Mouse (Mus musculus) neural tube, embryonic 11.5 days (tissue): ENCODE data around the gene Gprc5d. TPM values are rescaled to one million over a fixed set of nuclear protein-coding genes. Genes with fewer than 3 reads are reported as not detected.

Experiments
- polyA plus RNA-seq: library from polyadenylated mRNA; unstranded; fragments of >200 nt; fragmentation: Nextera tagmentation; extraction: Ambion mirVana; gene quantifications from 2 replicates; pipeline ENCODE4 v1.2.1, GENCODE M21; 2014

Gprc5d gene
- polyA plus RNA-seq, 1 experiment from 2014 or later: not detected

Other genes with a start within 250 kb of the Gprc5d start
- gene Gpr19, start 219.7 kb downstream of the Gprc5d start, polyA plus RNA-seq: 27.4 and 31.0 TPM in 2 replicates
- gene Cdkn1b, start 197.9 kb downstream of the Gprc5d start, polyA plus RNA-seq: 17.8 and 20.7 TPM in 2 replicates
- gene Apold1, start 136.6 kb downstream of the Gprc5d start, polyA plus RNA-seq: 2.8 and 3.2 TPM in 2 replicates
- gene Ddx47, start 106.7 kb downstream of the Gprc5d start, polyA plus RNA-seq: 109 and 112 TPM in 2 replicates
- gene Gprc5a, start 52.6 kb downstream of the Gprc5d start, polyA plus RNA-seq: 5.8 and 7.5 TPM in 2 replicates
- 41.3 and 44.4 TPM in 2 replicates for gene Fam234b, start 79.7 kb upstream of the Gprc5d start, polyA plus RNA-seq
- gene Hebp1, start 79.7 kb upstream of the Gprc5d start, polyA plus RNA-seq: 2.8 and 3.0 TPM in 2 replicates
- gene Gsg1, start 136.1 kb upstream of the Gprc5d start, polyA plus RNA-seq: 0.69 and 1.0 TPM in 2 replicates
- gene Pbp2, start 192.1 kb upstream of the Gprc5d start, polyA plus RNA-seq: not detected in 2 replicates
- 3.3 and 4.1 TPM in 2 replicates for gene Emp1, start 244.3 kb upstream of the Gprc5d start, polyA plus RNA-seq